21 mouse cellular contexts compared by ENCODE assay signal in the genomic region with DNA sequence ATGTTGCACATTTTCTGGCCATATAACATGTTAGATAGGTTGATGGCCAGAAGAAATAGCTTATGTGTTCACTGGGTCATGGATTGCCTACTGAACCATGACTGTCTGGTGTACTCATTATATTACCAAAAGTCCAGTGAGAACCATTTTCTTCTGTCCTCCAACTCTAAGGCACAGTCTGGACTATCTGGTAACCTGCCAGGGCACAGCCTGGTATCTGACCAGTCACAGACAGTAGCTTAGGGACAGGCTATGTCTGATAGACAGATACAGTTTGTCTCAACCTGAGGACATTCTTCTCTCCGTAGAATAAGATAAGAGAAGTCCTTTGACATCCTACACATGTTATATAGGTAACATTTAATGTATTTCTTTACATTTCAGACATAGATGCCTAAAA.
"Had no signal": no experiment of that assay in that cellular context is flagged by ENCODE, and none has a peak within 500 bp of the region (broad histone marks: within the 10 kb centered on the region; RNA-seq: fewer than 3 reads in every experiment).

No protein-coding gene starts in this region.

- H3K9ac ChIP-seq: limb, embryonic 12.5 days; limb, embryonic 15.5 days; liver, embryonic 14.5 days; liver, postnatal 0 days; lung, embryonic 14.5 days; midbrain, embryonic 12.5 days; midbrain, embryonic 15.5 days had no signal

- H3K4me1 ChIP-seq: limb, embryonic 15.5 days; midbrain, embryonic 15.5 days had no signal

- ATAC-seq: intestine, postnatal 0 days; liver, postnatal 0 days; lung, postnatal 0 days; midbrain, embryonic 15.5 days had no signal

- H3K36me3 ChIP-seq: limb, embryonic 12.5 days; limb, embryonic 15.5 days; midbrain, embryonic 12.5 days; midbrain, embryonic 15.5 days had no signal

- H3K4me2 ChIP-seq: limb, embryonic 12.5 days; limb, embryonic 15.5 days; liver, embryonic 11.5 days; lung, embryonic 14.5 days; midbrain, embryonic 12.5 days; midbrain, embryonic 15.5 days had no signal

- H3K4me3 ChIP-seq: limb, embryonic 12.5 days; limb, embryonic 15.5 days; midbrain, embryonic 12.5 days; midbrain, embryonic 15.5 days had no signal

- DNase-seq: kidney, postnatal 14 days; kidney, postnatal 4 days; left cerebral cortex, postnatal 4 days; liver, postnatal 0 days; lung, embryonic 14.5 days; right cerebral cortex, adult 18-20 months; right cerebral cortex, postnatal 14 days; right cerebral cortex, postnatal 4 days; thymus, adult 2 months; thymus, postnatal 14 days; thymus, postnatal 4 days had no signal

- H3K27me3 ChIP-seq: limb, embryonic 12.5 days; limb, embryonic 15.5 days; midbrain, embryonic 12.5 days; midbrain, embryonic 15.5 days had no signal

- H3K27ac ChIP-seq: limb, embryonic 12.5 days; limb, embryonic 15.5 days; liver, embryonic 14.5 days; macrophage; midbrain, embryonic 12.5 days; midbrain, embryonic 15.5 days; stomach, postnatal 0 days had no signal

- H3K9me3 ChIP-seq: limb, embryonic 12.5 days; limb, embryonic 15.5 days; midbrain, embryonic 12.5 days; midbrain, embryonic 15.5 days had no signal
